Mouse (Mus musculus) heart, postnatal 25 days (tissue): Measurements from ENCODE around the gene Stk19. TPM values are rescaled to one million over a fixed set of nuclear protein-coding genes. Genes with fewer than 3 reads are reported as not detected.
"Not testable (repeated sequence)": the region's sequence is repeated elsewhere in the genome, so short reads cannot be mapped to it uniquely, and the experiment has no call there.

Source experiments
- DNase-seq: peaks from one replicate; pipeline ENCODE4 v3.0.0; 2022; ENCODE audit warnings: low spot score
- intact Hi-C: fragments of 180-260 bp; cut with DNase I; formaldehyde crosslinking; loops from one replicate; pipeline ENCODE4 v1.15.1; 2025
- total RNA-seq, 2 experiments: library from RNA; stranded (reverse); gene quantifications; 2 replicates each; pipeline ENCODE4 v1.2.3; 2021

Stk19 gene
- total RNA-seq, 2 experiments from 2014 or later, result 9.4 to 12.7 TPM

GRCm38 (mm10) chr17:34847192-34847591 is 10.4 kb upstream of the Stk19 start:
- intact Hi-C loops, result no loop called here
- DNase-seq, result no peak

- no peak for DNase-seq
- intact Hi-C loops, result no loop called here
Observed at GRCm38 (mm10) chr17:34844884-34845283, 8.1 kb upstream of the Stk19 start.

- no peak for DNase-seq
- intact Hi-C loops, result no loop called here
Observed at GRCm38 (mm10) chr17:34840736-34841307, 4.1 kb upstream of the Stk19 start.

GRCm38 (mm10) chr17:34838785-34839184 is 2.0 kb upstream of the Stk19 start:
- intact Hi-C loops, result no loop called here
- no peak for DNase-seq

DNA sequence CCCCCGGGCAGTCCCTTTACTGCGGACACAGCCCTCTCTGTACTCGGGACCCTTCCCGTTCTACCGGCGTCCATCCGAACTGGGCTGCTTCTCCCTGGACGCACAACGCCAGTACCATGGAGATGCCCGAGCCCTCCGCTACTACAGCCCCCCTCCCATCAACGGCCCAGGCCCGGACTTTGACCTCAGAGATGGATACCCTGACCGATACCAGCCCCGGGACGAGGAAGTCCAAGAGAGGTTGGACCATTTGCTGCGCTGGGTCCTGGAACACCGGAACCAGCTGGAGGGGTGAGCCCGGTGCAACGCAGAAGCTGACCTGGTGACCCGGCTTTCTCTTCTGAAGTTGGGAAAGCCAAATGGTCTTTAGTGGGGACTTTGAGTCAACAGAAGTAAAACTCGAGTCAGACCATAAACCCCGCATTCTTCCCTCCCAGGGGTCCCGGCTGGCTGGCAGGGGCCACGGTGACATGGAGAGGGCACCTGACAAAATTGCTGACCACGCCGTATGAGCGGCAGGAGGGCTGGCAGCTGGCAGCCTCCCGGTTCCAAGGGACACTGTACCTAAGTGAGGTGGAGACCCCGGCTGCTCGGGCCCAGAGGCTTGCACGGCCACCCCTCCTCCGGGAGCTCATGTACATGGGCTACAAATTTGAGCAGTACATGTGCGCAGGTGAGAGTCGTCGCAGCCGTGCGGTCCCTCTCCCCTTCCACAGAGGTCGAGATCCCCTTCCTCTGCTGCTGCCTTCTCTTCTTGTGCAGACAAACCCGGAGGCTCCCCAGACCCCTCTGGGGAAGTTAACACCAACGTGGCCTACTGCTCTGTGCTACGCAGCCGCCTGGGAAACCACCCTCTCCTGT is 949 bp upstream of the Stk19 start:
- no peak for DNase-seq
- intact Hi-C loops, result no loop called here

GRCm38 (mm10) chr17:34836155-34836855 is 440 bp downstream of the Stk19 start:
- intact Hi-C loops, result no loop called here

DNA sequence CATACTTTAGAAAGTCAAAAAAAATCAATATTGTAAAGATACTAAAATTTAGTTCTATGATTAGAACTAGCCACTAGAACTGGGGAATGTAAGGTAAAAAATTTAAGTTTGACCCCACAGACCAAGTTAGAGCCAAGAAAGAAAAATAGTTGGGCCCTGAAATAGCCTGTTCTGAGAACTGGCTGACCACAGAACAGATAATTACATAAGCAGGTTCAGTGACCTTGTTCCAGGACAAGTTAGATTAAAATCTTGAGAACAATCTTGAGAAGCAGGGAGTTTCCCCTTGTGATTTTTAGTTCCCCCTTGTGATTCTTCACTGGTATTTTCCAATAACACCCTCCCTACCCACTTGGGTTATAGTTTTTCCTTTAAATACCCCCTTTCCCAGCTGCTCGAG is 6.0 kb downstream of the Stk19 start:
- DNase-seq, intact Hi-C loops: not testable (repeated sequence)

More at GRCm38 (mm10) chr17:34836155-34836855, 440 bp downstream of the Stk19 start:
- no peak for DNase-seq

DNA sequence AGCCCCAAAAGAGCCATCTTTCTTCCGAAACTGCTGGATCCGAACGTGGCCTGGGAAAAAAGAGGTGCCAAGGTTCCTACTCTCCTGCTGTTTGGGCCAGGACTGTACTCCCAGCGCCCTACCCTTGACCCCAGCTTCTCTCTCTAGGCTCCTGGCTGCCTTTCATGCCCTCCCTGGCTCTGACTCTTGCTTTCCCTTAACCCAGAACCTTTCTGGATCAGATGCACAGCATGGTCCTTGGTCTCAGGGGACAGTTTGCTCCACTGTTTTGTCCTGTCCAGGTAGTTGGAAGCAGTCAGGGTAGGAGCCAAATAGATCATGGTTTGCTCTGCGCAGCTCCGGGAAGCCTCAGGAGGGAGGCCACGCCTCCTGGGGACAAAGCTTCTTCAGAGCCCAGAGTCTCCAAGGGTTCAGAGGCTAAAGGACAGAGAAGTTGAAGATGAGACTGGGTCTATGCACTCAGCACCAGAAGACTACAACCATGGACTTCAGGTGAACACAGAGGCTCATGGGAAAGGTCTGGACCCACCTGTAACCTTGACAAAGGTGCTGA is 21.9 kb downstream of the Stk19 start:
- no peak for DNase-seq
- intact Hi-C loops, result loop anchor here (5.0 kb wide), 1 partner anchor 163 kb away; no protein-coding TSS in a partner anchor

GRCm38 (mm10) chr17:34813747-34814146 is 23.0 kb downstream of the Stk19 start:
- intact Hi-C loops, result loop anchor here (5.0 kb wide), 1 partner anchor 161 kb away; no protein-coding TSS in a partner anchor
- DNase-seq, result not testable (repeated sequence)

GRCm38 (mm10) chr17:34811275-34811674 is 25.5 kb downstream of the Stk19 start:
- intact Hi-C loops, result loop anchor here (5.0 kb wide), 1 partner anchor 159 kb away; no protein-coding TSS in a partner anchor
- DNase-seq, result no peak

DNA sequence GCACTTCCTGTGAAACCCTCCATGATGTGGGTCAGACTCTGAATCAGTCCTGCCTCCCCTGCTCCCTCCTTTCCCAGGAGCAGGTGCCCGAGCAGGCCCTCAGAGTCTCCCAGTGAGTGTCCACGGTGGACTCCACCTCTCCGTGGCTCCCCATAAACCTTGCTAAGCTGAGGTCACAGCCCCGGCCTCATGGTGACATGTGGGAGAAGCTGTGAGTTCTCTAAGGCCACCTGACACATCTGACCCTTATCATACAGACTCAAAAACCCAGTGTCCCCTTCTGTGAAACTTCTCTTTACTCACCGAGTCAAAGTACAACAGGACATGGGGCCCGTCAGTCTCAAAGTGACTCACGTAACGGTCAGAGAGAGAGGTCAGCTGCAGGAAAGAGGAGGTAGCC is 25.9 kb downstream of the Stk19 start:
- intact Hi-C loops, result loop anchor here (5.0 kb wide), 1 partner anchor 159 kb away; no protein-coding TSS in a partner anchor
- DNase-seq, result not testable (repeated sequence)

- intact Hi-C loops, result loop anchor here (5.0 kb wide), 1 partner anchor 158 kb away; no protein-coding TSS in a partner anchor
- DNase-seq, result not testable (repeated sequence)
Observed at GRCm38 (mm10) chr17:34810411-34810810, 26.3 kb downstream of the Stk19 start.

GRCm38 (mm10) chr17:34808599-34809205 is 28.0 kb downstream of the Stk19 start:
- intact Hi-C loops, result no loop called here

DNA sequence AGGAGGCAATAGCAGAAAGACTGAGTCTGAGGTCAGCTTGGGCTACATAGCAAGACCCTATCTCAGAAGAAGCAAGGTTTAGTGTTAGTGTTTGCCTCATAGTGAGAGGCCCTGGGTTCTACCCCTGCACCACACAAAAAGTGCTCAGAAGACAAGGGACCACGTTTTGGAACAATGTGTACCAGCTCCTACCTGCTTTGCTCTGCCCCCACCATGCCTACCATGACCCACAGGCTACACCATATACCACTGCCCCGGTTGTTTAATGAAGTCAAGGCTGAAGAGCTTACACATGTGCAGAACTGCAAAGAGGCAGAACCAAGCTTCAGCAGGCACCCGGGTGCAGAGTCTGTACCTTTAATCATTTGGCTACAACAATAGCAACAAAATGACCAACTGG is 29.6 kb downstream of the Stk19 start:
- intact Hi-C loops, result no loop called here
- no peak for DNase-seq

More at GRCm38 (mm10) chr17:34808599-34809205, 28.0 kb downstream of the Stk19 start:
- DNase-seq, result no peak

DNA sequence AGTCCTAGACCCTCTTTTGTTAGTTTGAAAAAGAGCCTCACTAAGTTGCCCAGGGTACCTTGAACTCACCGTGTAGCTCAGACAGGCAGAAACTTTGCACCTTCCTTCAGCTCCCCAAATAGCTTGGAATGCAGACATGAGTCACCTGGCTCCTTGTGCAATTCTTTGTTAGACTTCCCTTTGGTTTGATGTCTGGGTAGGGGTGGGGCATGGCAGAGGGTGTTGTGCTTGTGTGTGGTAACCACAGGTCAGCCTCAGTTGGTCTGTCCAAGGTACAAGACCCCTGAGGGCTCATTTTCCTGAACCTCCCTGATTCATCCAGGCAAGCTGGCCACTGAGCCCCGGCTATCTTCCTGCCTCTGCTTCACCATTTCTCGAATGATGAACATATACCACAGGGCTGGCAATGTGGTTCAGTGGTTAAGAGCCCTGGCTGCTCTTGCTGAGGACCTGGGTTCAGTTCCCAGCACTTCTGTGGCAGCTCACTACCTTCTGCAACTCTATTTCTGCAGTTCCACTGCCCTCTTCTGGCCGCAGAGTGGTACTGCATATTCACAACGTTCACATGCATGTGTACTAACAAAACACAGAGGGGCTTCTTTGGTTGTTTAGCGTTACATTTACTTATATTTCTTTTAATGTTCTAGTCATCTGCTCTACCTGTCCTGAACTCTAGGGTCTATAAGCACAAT is 31.7 kb downstream of the Stk19 start:
- intact Hi-C loops, result no loop called here
- DNase-seq, result no peak

GRCm38 (mm10) chr17:34804301-34804700 is 32.4 kb downstream of the Stk19 start, which contains the start of gene Cyp21a1:
TSS of gene Cyp21a1 (minus strand) at chr17:34804561.
- intact Hi-C loops, DNase-seq: not testable (repeated sequence)

- DNase-seq, intact Hi-C loops: not testable (repeated sequence)
Observed at GRCm38 (mm10) chr17:34803367-34803766, 33.4 kb downstream of the Stk19 start.

DNA sequence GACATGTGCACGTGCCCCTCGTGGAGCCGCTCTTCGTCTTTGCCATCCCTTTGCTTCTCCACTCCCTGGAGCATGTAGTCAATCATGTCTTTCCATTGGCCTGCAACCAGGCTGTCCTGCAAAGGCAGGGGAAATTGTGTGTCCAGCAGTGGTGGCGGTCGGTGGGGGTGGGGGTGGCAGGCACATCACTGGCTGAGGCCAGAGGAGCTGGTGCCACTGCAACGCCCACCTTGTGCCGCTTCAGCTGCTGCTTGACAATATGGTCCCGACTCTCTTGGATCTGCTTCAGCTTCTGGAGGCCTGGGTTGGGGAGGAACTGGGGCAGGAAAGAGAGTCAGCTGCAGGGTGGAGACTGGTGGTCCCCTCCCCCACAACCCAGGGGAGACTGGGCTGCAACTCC is 34.0 kb downstream of the Stk19 start:
- DNase-seq, intact Hi-C loops: not testable (repeated sequence)

- intact Hi-C loops, DNase-seq: not testable (repeated sequence)
Observed at GRCm38 (mm10) chr17:34800781-34801305, 35.9 kb downstream of the Stk19 start.
